Mouse (Mus musculus): Measurements from ENCODE around the gene Lmntd1. TPM values are rescaled to one million over a fixed set of nuclear protein-coding genes. Genes with fewer than 3 reads are reported as not detected.

The Lmntd1 gene
- total and polyA plus RNA-seq, 3 experiments, result 0.08 to 0.43 (median 0.26) TPM

DNA sequence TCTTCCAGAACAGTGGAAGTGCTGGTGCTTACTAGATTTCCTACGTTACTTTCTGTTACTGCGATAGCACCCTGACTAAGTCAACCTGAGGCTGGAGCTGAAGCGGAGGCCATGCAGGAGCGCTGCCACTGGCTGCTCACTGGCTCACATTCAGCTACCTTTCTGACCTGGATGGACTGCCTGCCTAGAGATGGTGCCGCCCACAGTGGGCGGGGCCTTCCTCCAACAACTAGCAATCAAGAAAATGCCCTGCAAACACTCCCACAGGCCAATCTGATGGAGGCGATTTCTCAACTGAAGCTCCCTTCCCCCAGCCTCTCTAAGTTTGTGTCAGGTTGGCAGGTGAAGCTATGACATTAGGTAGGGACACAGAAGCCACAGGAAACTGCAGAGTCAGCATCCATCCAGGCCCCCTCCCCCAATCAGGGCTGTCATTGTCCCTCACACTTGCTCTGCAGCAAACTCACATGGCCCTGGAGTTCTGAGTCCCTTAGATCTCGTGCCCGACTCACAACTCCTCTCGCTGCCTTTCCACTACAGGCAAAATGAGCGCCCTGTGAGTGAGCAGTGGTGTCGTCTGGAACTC, 252.9 kb downstream of the Lmntd1 start:
- H3K9me3 ChIP-seq (replicated peaks; ENCODE audit: low read length), result peaks cover 1% of the 10 kb centered on the region
- no peak overlapping the region for H3K9ac ChIP-seq (ENCODE audit: insufficient read depth, low read depth)
- H3K4me3 ChIP-seq (replicated peaks in 1 of 3; ENCODE audit: low read depth in 2 of 3, low read length in 2 of 3, poor library complexity in 1 of 3), result no peak overlapping the region
- in situ Hi-C loops (cut with MboI; ENCODE audit: low pct_ligation_motif_present, low pct_unique_long_range_greater_than_20kb, low sequenced_read_pairs), result loop anchor here (10.0 kb wide), 1 partner anchor 434 kb away; no protein-coding TSS in a partner anchor
- no peaks in the 10 kb centered on the region for H3K79me2 ChIP-seq (replicated peaks; ENCODE audit: control insufficient read depth, extremely low read depth, insufficient read depth, poor library complexity, severe bottlenecking)
- DNase-seq (ENCODE audit: extremely low read depth), result no peak
- peak; percentile 79; the same call in 1 of the 2 replicates for TF ChIP-seq MAFK (IDR thresholded peaks at IDR 0.05; ENCODE audit: insufficient replicate concordance, low read length)
- no peak for TF ChIP-seq TBP (conservative IDR thresholded peaks at IDR 0.05; ENCODE audit: low read depth, low read length)
- H3K4me2 ChIP-seq (ENCODE audit: insufficient read depth, low read depth, poor library complexity, severe bottlenecking), result no peak overlapping the region
- no peaks in the 10 kb centered on the region for H3K27me3 ChIP-seq (replicated peaks)
- no peaks in the 10 kb centered on the region for H3K36me3 ChIP-seq (replicated peaks in 1 of 2; ENCODE audit: control insufficient read depth in 1 of 2, insufficient read depth in 1 of 2, low read length in 1 of 2)
- dilution Hi-C loops (cut with MboI; ENCODE audit: extremely low pct_ligation_motif_present, extremely low pct_unique_long_range_greater_than_20kb, low sequenced_read_pairs), result no loop called here
- no peak overlapping the region for H3K27ac ChIP-seq (ENCODE audit: insufficient read depth, low read depth)
- peaks cover 0 to 8% of the 10 kb centered on the region in 2 experiments; a peak in 2 of 4 replicates for H3K4me1 ChIP-seq (ENCODE audit: control insufficient read depth in 1 of 2, insufficient read depth in 2 of 2)

DNA sequence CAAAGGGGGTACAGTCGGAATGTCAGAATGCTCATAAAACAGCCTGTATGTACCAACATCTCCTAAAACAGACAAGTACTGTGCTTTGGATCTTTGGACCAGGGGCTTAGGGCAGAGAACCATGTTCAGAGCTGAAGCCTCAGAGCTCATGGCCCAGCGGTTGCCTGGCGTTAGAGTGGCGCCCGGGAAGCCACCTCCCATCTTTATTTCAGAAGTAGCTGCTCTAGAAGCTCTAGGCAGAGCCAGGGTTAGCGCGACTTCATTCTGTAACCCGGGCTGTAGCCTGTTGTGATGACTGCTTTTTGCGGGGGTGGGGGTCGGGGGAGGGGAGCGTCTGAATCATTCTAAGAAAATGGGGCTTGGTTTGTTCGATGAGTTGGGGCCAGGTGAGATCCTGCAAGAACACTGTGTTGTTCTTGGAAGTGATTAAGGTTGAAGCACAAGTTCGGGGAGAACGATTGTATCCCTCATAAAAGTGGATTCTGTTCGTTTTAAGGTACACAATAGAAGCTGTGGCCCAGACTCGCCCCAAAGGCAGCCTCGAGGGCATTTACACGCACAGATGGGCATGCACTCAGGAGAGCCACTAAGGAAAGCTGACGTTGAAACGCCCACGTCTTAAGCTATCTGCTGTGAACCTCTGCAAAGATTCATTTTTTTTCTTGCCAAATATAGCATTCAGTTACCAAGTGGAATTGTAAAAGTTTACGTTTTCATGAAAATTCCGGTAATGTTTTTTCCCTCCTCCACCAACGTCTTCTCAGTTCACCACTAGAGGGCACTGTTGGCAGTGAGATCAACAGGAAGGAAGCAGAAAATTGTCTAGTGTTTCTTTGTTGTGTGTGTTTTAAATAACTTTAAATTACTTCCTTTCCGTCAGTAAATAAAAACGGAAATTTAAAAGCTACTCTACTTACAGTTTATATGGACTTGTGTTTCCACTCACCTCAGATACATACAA, 254.4 kb downstream of the Lmntd1 start:
- Histone ChIP-seq H3K4me2 (ENCODE audit: insufficient read depth, low read depth, poor library complexity, severe bottlenecking) (peak overlapping the region; percentile 37; the same call in 1 of the 2 replicates), H3K79me2 (replicated peaks; ENCODE audit: control insufficient read depth, extremely low read depth, insufficient read depth, poor library complexity, severe bottlenecking) (no peaks in the 10 kb centered on the region), H3K4me3 (replicated peaks in 1 of 3; ENCODE audit: low read depth in 2 of 3, low read length in 2 of 3, poor library complexity in 1 of 3) (no peak overlapping the region), H3K9ac (ENCODE audit: insufficient read depth, low read depth) (no peak overlapping the region), H3K27me3 (replicated peaks) (no peaks in the 10 kb centered on the region), H3K9me3 (replicated peaks; ENCODE audit: low read length) (peaks cover 9% of the 10 kb centered on the region), H3K4me1 (ENCODE audit: control insufficient read depth in 1 of 2, insufficient read depth in 2 of 2) (peaks cover 0 to 8% of the 10 kb centered on the region in 2 experiments; a peak in 2 of 4 replicates), H3K27ac (ENCODE audit: insufficient read depth, low read depth) (no peak overlapping the region), H3K36me3 (replicated peaks in 1 of 2; ENCODE audit: control insufficient read depth in 1 of 2, insufficient read depth in 1 of 2, low read length in 1 of 2) (no peaks in the 10 kb centered on the region)
- peak; percentile 75 for DNase-seq (ENCODE audit: extremely low read depth)
- TF ChIP-seq CTCF (conservative IDR thresholded peaks at IDR 0.05 in 1 of 2, IDR thresholded peaks at IDR 0.05 in 1 of 2; ENCODE audit: low read depth in 2 of 2, low read length in 2 of 2) (peak; percentile 67 to 85), SMC3 (IDR thresholded peaks at IDR 0.05; ENCODE audit: low read depth, low read length) (peak; percentile 75), POLR2AphosphoS2 (IDR thresholded peaks at IDR 0.05; ENCODE audit: low read depth, low read length) (no peak), JUND (conservative IDR thresholded peaks at IDR 0.05; ENCODE audit: low read depth, low read length) (peak; percentile 38; the same call in 1 of the 2 replicates), RAD21 (IDR thresholded peaks at IDR 0.05; ENCODE audit: low read depth, low read length) (peak; percentile 93)
- in situ Hi-C loops (cut with MboI; ENCODE audit: low pct_ligation_motif_present, low pct_unique_long_range_greater_than_20kb, low sequenced_read_pairs), result loop anchor here (10.0 kb wide), 1 partner anchor 435 kb away; no protein-coding TSS in a partner anchor
- dilution Hi-C loops (cut with MboI; ENCODE audit: extremely low pct_ligation_motif_present, extremely low pct_unique_long_range_greater_than_20kb, low sequenced_read_pairs), result no loop called here

DNA sequence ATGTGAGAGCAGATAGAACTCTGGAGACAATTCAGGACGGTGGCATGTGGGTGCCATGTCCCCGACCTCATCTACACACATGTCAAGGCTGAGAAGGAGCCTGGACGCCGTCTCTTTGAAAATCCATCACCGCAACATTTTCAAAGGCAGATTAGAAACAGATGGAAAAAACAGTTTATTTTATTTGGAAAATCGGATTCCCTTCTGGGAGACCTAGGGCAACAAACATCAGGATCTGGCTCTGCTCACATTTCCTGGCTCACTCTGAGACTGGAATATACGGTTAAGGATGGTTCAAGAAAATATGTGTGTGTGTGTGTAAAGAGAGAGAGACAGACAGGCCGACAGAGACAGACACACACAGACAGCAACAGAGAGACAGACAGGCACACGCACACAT, 256.1 kb downstream of the Lmntd1 start:
- H3K27ac ChIP-seq (ENCODE audit: insufficient read depth, low read depth), result no peak overlapping the region
- no peaks in the 10 kb centered on the region for H3K79me2 ChIP-seq (replicated peaks; ENCODE audit: control insufficient read depth, extremely low read depth, insufficient read depth, poor library complexity, severe bottlenecking)
- H3K9ac ChIP-seq (ENCODE audit: insufficient read depth, low read depth), result no peak overlapping the region
- peaks cover 0 to 4% of the 10 kb centered on the region in 2 experiments; a peak in 2 of 4 replicates for H3K4me1 ChIP-seq (ENCODE audit: control insufficient read depth in 1 of 2, insufficient read depth in 2 of 2)
- H3K27me3 ChIP-seq (replicated peaks), result no peaks in the 10 kb centered on the region
- no peak overlapping the region for H3K4me2 ChIP-seq (ENCODE audit: insufficient read depth, low read depth, poor library complexity, severe bottlenecking)
- no peak overlapping the region for H3K4me3 ChIP-seq (replicated peaks in 1 of 3; ENCODE audit: low read depth in 2 of 3, low read length in 2 of 3, poor library complexity in 1 of 3)
- peaks cover 9% of the 10 kb centered on the region for H3K9me3 ChIP-seq (replicated peaks; ENCODE audit: low read length)
- H3K36me3 ChIP-seq (replicated peaks in 1 of 2; ENCODE audit: control insufficient read depth in 1 of 2, insufficient read depth in 1 of 2, low read length in 1 of 2), result no peaks in the 10 kb centered on the region
- DNase-seq (ENCODE audit: extremely low read depth), result no peak
- dilution Hi-C loops (cut with MboI; ENCODE audit: extremely low pct_ligation_motif_present, extremely low pct_unique_long_range_greater_than_20kb, low sequenced_read_pairs) (no loop called here), in situ Hi-C loops (cut with MboI; ENCODE audit: low pct_ligation_motif_present, low pct_unique_long_range_greater_than_20kb, low sequenced_read_pairs) (no loop called here)
- no peak for TF ChIP-seq USF2 (conservative IDR thresholded peaks at IDR 0.05; ENCODE audit: low read depth, low read length)
- TF ChIP-seq KAT2A (IDR thresholded peaks at IDR 0.05; ENCODE audit: insufficient replicate concordance, low read length), result no peak
- TF ChIP-seq PAX5 (IDR thresholded peaks at IDR 0.05; ENCODE audit: low read length), result no peak
- no peak for TF ChIP-seq JUN (IDR thresholded peaks at IDR 0.05; ENCODE audit: insufficient read depth, low read depth, low read length)
- TF ChIP-seq MYC (IDR thresholded peaks at IDR 0.05; ENCODE audit: low read depth, low read length), result no peak
- no peak for TF ChIP-seq POLR2A (IDR thresholded peaks at IDR 0.05; ENCODE audit: low read depth, low read length)
- no peak for TF ChIP-seq POLR2AphosphoS2 (IDR thresholded peaks at IDR 0.05; ENCODE audit: low read depth, low read length)
- TF ChIP-seq ZMIZ1 (IDR thresholded peaks at IDR 0.05; ENCODE audit: low read depth, low read length), result no peak
- TF ChIP-seq MEF2A (IDR thresholded peaks at IDR 0.05; ENCODE audit: borderline replicate concordance, low read depth, low read length), result no peak
- TF ChIP-seq NELFE (IDR thresholded peaks at IDR 0.05; ENCODE audit: low read depth, low read length), result no peak
- TF ChIP-seq MXI1 (IDR thresholded peaks at IDR 0.05; ENCODE audit: low read depth, low read length), result no peak
- no peak for TF ChIP-seq SIN3A (IDR thresholded peaks at IDR 0.05; ENCODE audit: low read length)
- no peak for TF ChIP-seq MAZ (IDR thresholded peaks at IDR 0.05; ENCODE audit: low read depth, low read length)
- no peak for TF ChIP-seq BHLHE40 (IDR thresholded peaks at IDR 0.05; ENCODE audit: low read depth, low read length)
- TF ChIP-seq HCFC1 (IDR thresholded peaks at IDR 0.05; ENCODE audit: low read depth, low read length), result no peak
- no peak for TF ChIP-seq EP300 (IDR thresholded peaks at IDR 0.05; ENCODE audit: low read length)

All from CH12.LX (cell line).